10 mouse cellular contexts compared by ENCODE assay signal in the genomic region with DNA sequence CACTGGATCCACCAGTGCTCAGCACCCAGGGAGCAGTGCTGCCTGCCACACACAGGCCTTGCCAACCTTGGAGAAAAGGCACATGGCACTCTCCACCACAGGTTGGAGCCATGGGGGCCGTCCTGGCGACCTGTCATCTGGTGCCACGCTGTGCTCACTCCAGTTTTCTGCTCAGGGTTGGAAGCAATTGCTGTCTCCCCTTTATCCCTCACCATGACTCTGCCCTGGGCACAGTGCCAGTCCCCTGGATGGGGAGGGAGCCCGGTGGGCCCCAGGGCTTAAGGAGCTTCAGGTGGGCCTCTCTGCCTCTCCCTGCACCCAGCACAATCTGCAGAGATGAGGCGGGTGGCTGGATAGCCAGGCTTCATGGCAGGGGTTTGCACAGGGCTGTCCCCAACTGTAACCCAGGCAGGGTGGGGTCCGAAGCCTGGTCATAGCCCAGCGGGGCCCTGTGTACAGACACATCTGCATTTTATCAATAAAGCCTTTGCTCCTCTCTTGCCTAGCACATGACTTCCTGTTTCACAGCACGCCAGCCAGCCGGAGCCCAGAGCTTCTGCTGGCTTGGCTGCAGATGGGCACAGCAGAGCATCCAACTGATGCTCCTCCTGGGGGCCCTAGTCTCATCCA. TPM values are rescaled to one million over a fixed set of nuclear protein-coding genes. Genes with fewer than 3 reads are reported as not detected.
DNase-seq lines count a peak whose midpoint lies in the region; ATAC-seq and TF ChIP-seq lines count a peak whose summit lies in the region.
"Had no signal": no experiment of that assay in that cellular context is flagged by ENCODE, and none has a peak within 500 bp of the region (broad histone marks: within the 10 kb centered on the region; RNA-seq: fewer than 3 reads in every experiment).

No protein-coding gene starts in this region.

- no peak for DNase-seq in forebrain, embryonic 10.5 days (ENCODE audit: extremely low spot score, low spot score)
- no peak for DNase-seq in forebrain, embryonic 14.5 days (ENCODE audit: low spot score)
- DNase-seq in kidney, postnatal 0 days (ENCODE audit: low spot score) = no peak
- DNase-seq in kidney, postnatal 4 days = no peak

- 0 out of 2 replicates have a peak, but pooled peaks cover 2% of the 10 kb centered on the region for H3K27me3 ChIP-seq in forebrain, embryonic 10.5 days (ENCODE audit: poor library complexity, severe bottlenecking)
- H3K27me3 ChIP-seq in forebrain, embryonic 14.5 days (replicated peaks; ENCODE audit: control insufficient read depth, insufficient read depth, low read length) = no peaks in the 10 kb centered on the region
- H3K27me3 ChIP-seq in kidney, postnatal 0 days (ENCODE audit: insufficient read depth, low read length) = no peaks in the 10 kb centered on the region
- H3K27me3 ChIP-seq in E14TG2a.4 (ENCODE audit: insufficient read depth, low read length) = peaks cover 8% of the 10 kb centered on the region; the same call in 1 of the 2 replicates
- H3K27me3 ChIP-seq in hindbrain, embryonic 16.5 days (replicated peaks; ENCODE audit: control insufficient read depth, insufficient read depth, low read length) = no peaks in the 10 kb centered on the region
- H3K27me3 ChIP-seq: heart, embryonic 15.5 days had no signal

- 0 out of 2 replicates have a peak overlapping the region, but pooled peaks have one; percentile 58 for H3K27ac ChIP-seq in forebrain, embryonic 10.5 days
- no peak overlapping the region for H3K27ac ChIP-seq in forebrain, embryonic 14.5 days (ENCODE audit: low read depth, low read length)
- no peak overlapping the region for H3K27ac ChIP-seq in kidney, postnatal 0 days
- no peak overlapping the region for H3K27ac ChIP-seq in hindbrain, embryonic 16.5 days (ENCODE audit: low read depth, low read length)
- H3K27ac ChIP-seq: heart, embryonic 15.5 days had no signal

- WGBS in forebrain, embryonic 10.5 days = 72% methylated on average over 9 of the region's 9 CpGs
- 66% methylated on average over 9 of the region's 9 CpGs for WGBS in forebrain, embryonic 14.5 days
- WGBS in kidney, postnatal 0 days = 80% methylated on average over 9 of the region's 9 CpGs
- WGBS in hindbrain, embryonic 16.5 days = 60% methylated on average over 9 of the region's 9 CpGs

- peaks cover 23% of the 10 kb centered on the region for H3K4me1 ChIP-seq in forebrain, embryonic 10.5 days
- H3K4me1 ChIP-seq in forebrain, embryonic 14.5 days (ENCODE audit: control insufficient read depth, insufficient read depth, low read length) = no peaks in the 10 kb centered on the region
- H3K4me1 ChIP-seq in kidney, postnatal 0 days (replicated peaks; ENCODE audit: insufficient read depth, low read length) = no peaks in the 10 kb centered on the region
- peaks cover 31% of the 10 kb centered on the region for H3K4me1 ChIP-seq in E14TG2a.4 (replicated peaks; ENCODE audit: low read depth, low read length)
- peaks cover 5% of the 10 kb centered on the region for H3K4me1 ChIP-seq in hindbrain, embryonic 16.5 days (ENCODE audit: control insufficient read depth, insufficient read depth, low read depth, low read length)

- no peak for ATAC-seq in forebrain, embryonic 14.5 days
- ATAC-seq in kidney, postnatal 0 days (replicated peaks; ENCODE audit: low FRiP score, low read depth) = 0 out of 2 replicates have a peak, but pooled peaks have one; percentile 12
- no peak for ATAC-seq in hindbrain, embryonic 16.5 days
- ATAC-seq in megakaryocyte progenitor cell, adult 5-6 weeks (replicated peaks; ENCODE audit: poor library complexity) = no peak
- ATAC-seq in erythroid progenitor cell, adult 5-6 weeks (replicated peaks; ENCODE audit: low FRiP score, poor library complexity, severe bottlenecking) = no peak

- no peak overlapping the region for H3K9ac ChIP-seq in forebrain, embryonic 14.5 days (ENCODE audit: low read length)
- no peak overlapping the region for H3K9ac ChIP-seq in kidney, postnatal 0 days (ENCODE audit: low read depth, low read length)
- peak overlapping the region; percentile 22; the same call in 1 of the 2 replicates for H3K9ac ChIP-seq in hindbrain, embryonic 16.5 days (ENCODE audit: low read depth, low read length)
- H3K9ac ChIP-seq: heart, embryonic 15.5 days had no signal

- no peak overlapping the region for H3K4me2 ChIP-seq in forebrain, embryonic 14.5 days (ENCODE audit: low read length)
- H3K4me2 ChIP-seq in kidney, postnatal 0 days (ENCODE audit: low read length) = no peak overlapping the region
- H3K4me2 ChIP-seq in hindbrain, embryonic 16.5 days (ENCODE audit: low read length) = no peak overlapping the region
- H3K4me2 ChIP-seq: heart, embryonic 15.5 days had no signal

- 0 out of 2 replicates have a peak, but pooled peaks cover 5% of the 10 kb centered on the region for H3K36me3 ChIP-seq in forebrain, embryonic 10.5 days (replicated peaks)
- no peaks in the 10 kb centered on the region for H3K36me3 ChIP-seq in forebrain, embryonic 14.5 days (ENCODE audit: control insufficient read depth, insufficient read depth, low read length)
- H3K36me3 ChIP-seq in kidney, postnatal 0 days (ENCODE audit: insufficient read depth, low read length) = peaks cover 23% of the 10 kb centered on the region
- H3K36me3 ChIP-seq in E14TG2a.4 (ENCODE audit: insufficient read depth, low read length) = peaks cover 18% of the 10 kb centered on the region
- no peaks in the 10 kb centered on the region for H3K36me3 ChIP-seq in hindbrain, embryonic 16.5 days (ENCODE audit: control insufficient read depth, insufficient read depth, low read length)

- no peak for TF ChIP-seq CTCF in kidney, postnatal 0 days (IDR thresholded peaks at IDR 0.05; ENCODE audit: low read depth)
- no peak for TF ChIP-seq CTCF in E14TG2a.4 (conservative IDR thresholded peaks at IDR 0.05; ENCODE audit: low read length)

- no peaks in the 10 kb centered on the region for H3K9me3 ChIP-seq in forebrain, embryonic 10.5 days
- no peaks in the 10 kb centered on the region for H3K9me3 ChIP-seq in forebrain, embryonic 14.5 days (replicated peaks; ENCODE audit: control insufficient read depth, low read length)
- H3K9me3 ChIP-seq in kidney, postnatal 0 days (replicated peaks; ENCODE audit: low read length) = no peaks in the 10 kb centered on the region
- H3K9me3 ChIP-seq in E14TG2a.4 (ENCODE audit: low read length) = no peaks in the 10 kb centered on the region
- no peaks in the 10 kb centered on the region for H3K9me3 ChIP-seq in hindbrain, embryonic 16.5 days (ENCODE audit: control insufficient read depth, low read length)
- H3K9me3 ChIP-seq: heart, embryonic 15.5 days had no signal

- H3K4me3 ChIP-seq in forebrain, embryonic 10.5 days = no peak overlapping the region
- no peak overlapping the region for H3K4me3 ChIP-seq in forebrain, embryonic 14.5 days (ENCODE audit: low read depth, low read length)
- no peak overlapping the region for H3K4me3 ChIP-seq in kidney, postnatal 0 days (replicated peaks; ENCODE audit: low read depth, low read length)
- peak overlapping the region; percentile 65 for H3K4me3 ChIP-seq in E14TG2a.4 (replicated peaks; ENCODE audit: low read length)
- no peak overlapping the region for H3K4me3 ChIP-seq in hindbrain, embryonic 16.5 days (ENCODE audit: low read length)
- H3K4me3 ChIP-seq: heart, embryonic 15.5 days; myocyte had no signal

RNA-seq across cellular contexts. Expression of a gene that starts 1.5 kb away (rescaled TPM):
- 0.42 TPM in 1 of 2 replicates, not detected in the other for polyA plus RNA-seq in forebrain, embryonic 10.5 days (2016; fragmentation: Nextera tagmentation; extraction: Ambion mirVana)
- polyA plus RNA-seq in forebrain, embryonic 14.5 days (2014; fragmentation: Nextera tagmentation; extraction: Ambion mirVana) = 0.47 TPM in 2 replicates
- 0.11 and 0.13 TPM in 2 replicates for polyA plus RNA-seq in kidney, postnatal 0 days (2015; fragmentation: Nextera tagmentation; extraction: Ambion mirVana)
- 1.1 and 1.5 TPM in 2 replicates for polyA plus RNA-seq in hindbrain, embryonic 16.5 days (2015; fragmentation: Nextera tagmentation; extraction: Ambion mirVana)
- total RNA-seq in megakaryocyte progenitor cell, adult 5-6 weeks (2015) = not detected in 2 replicates
- not detected in 2 replicates for total RNA-seq in megakaryocyte progenitor cell, adult 5-6 weeks (2017)
- not detected in 2 replicates for total RNA-seq in erythroid progenitor cell, adult 5-6 weeks (2015; ENCODE audit: low replicate concordance)
- not detected in 2 replicates for total RNA-seq in erythroid progenitor cell, adult 5-6 weeks (2017; ENCODE audit: low replicate concordance)
- polyA plus RNA-seq: heart, embryonic 15.5 days had no signal

RNA-seq across cellular contexts. Expression of a gene that starts 11.1 kb away (rescaled TPM):
- polyA plus RNA-seq in forebrain, embryonic 10.5 days (2016; fragmentation: Nextera tagmentation; extraction: Ambion mirVana) = 0.95 and 1.3 TPM in 2 replicates
- 0.76 and 0.90 TPM in 2 replicates for polyA plus RNA-seq in forebrain, embryonic 14.5 days (2014; fragmentation: Nextera tagmentation; extraction: Ambion mirVana)
- polyA plus RNA-seq in kidney, postnatal 0 days (2015; fragmentation: Nextera tagmentation; extraction: Ambion mirVana) = 97.6 and 110 TPM in 2 replicates
- polyA plus RNA-seq in hindbrain, embryonic 16.5 days (2015; fragmentation: Nextera tagmentation; extraction: Ambion mirVana) = 2.0 and 2.4 TPM in 2 replicates
- 0.20 TPM in 1 of 2 replicates, not detected in the other for total RNA-seq in megakaryocyte progenitor cell, adult 5-6 weeks (2015)
- total RNA-seq in megakaryocyte progenitor cell, adult 5-6 weeks (2017) = 0.24 and 0.33 TPM in 2 replicates
- total RNA-seq in erythroid progenitor cell, adult 5-6 weeks (2015; ENCODE audit: low replicate concordance) = not detected in 2 replicates
- not detected in 2 replicates for total RNA-seq in erythroid progenitor cell, adult 5-6 weeks (2017; ENCODE audit: low replicate concordance)

RNA-seq across cellular contexts. Expression of a gene that starts 17.8 kb away (rescaled TPM):
- not detected in 2 replicates for polyA plus RNA-seq in forebrain, embryonic 10.5 days (2016; fragmentation: Nextera tagmentation; extraction: Ambion mirVana)
- polyA plus RNA-seq in forebrain, embryonic 14.5 days (2014; fragmentation: Nextera tagmentation; extraction: Ambion mirVana) = not detected in 2 replicates
- polyA plus RNA-seq in kidney, postnatal 0 days (2015; fragmentation: Nextera tagmentation; extraction: Ambion mirVana) = 0.34 and 0.38 TPM in 2 replicates
- not detected in 2 replicates for polyA plus RNA-seq in hindbrain, embryonic 16.5 days (2015; fragmentation: Nextera tagmentation; extraction: Ambion mirVana)
- not detected in 2 replicates for total RNA-seq in megakaryocyte progenitor cell, adult 5-6 weeks (2015)
- total RNA-seq in megakaryocyte progenitor cell, adult 5-6 weeks (2017) = not detected in 2 replicates
- not detected in 2 replicates for total RNA-seq in erythroid progenitor cell, adult 5-6 weeks (2015; ENCODE audit: low replicate concordance)
- total RNA-seq in erythroid progenitor cell, adult 5-6 weeks (2017; ENCODE audit: low replicate concordance) = not detected in 2 replicates
- polyA plus RNA-seq: heart, embryonic 15.5 days had no signal

RNA-seq across cellular contexts. Expression of a gene that starts 51.9 kb away (rescaled TPM):
- 43.1 and 43.4 TPM in 2 replicates for polyA plus RNA-seq in forebrain, embryonic 10.5 days (2016; fragmentation: Nextera tagmentation; extraction: Ambion mirVana)
- 166 TPM in 2 replicates for polyA plus RNA-seq in forebrain, embryonic 14.5 days (2014; fragmentation: Nextera tagmentation; extraction: Ambion mirVana)
- polyA plus RNA-seq in kidney, postnatal 0 days (2015; fragmentation: Nextera tagmentation; extraction: Ambion mirVana) = 22.2 and 24.6 TPM in 2 replicates
- polyA plus RNA-seq in hindbrain, embryonic 16.5 days (2015; fragmentation: Nextera tagmentation; extraction: Ambion mirVana) = 137 and 139 TPM in 2 replicates
- 0.67 and 1.4 TPM in 2 replicates for total RNA-seq in megakaryocyte progenitor cell, adult 5-6 weeks (2015)
- total RNA-seq in megakaryocyte progenitor cell, adult 5-6 weeks (2017) = 0.30 and 0.54 TPM in 2 replicates
- not detected in 2 replicates for total RNA-seq in erythroid progenitor cell, adult 5-6 weeks (2015; ENCODE audit: low replicate concordance)
- not detected in 2 replicates for total RNA-seq in erythroid progenitor cell, adult 5-6 weeks (2017; ENCODE audit: low replicate concordance)

RNA-seq across cellular contexts. Expression of a gene that starts 52.7 kb away (rescaled TPM):
- 9.2 and 9.6 TPM in 2 replicates for polyA plus RNA-seq in forebrain, embryonic 10.5 days (2016; fragmentation: Nextera tagmentation; extraction: Ambion mirVana)
- 5.4 and 6.7 TPM in 2 replicates for polyA plus RNA-seq in forebrain, embryonic 14.5 days (2014; fragmentation: Nextera tagmentation; extraction: Ambion mirVana)
- 31.8 and 36.6 TPM in 2 replicates for polyA plus RNA-seq in kidney, postnatal 0 days (2015; fragmentation: Nextera tagmentation; extraction: Ambion mirVana)
- 13.4 and 15.2 TPM in 2 replicates for polyA plus RNA-seq in hindbrain, embryonic 16.5 days (2015; fragmentation: Nextera tagmentation; extraction: Ambion mirVana)
- 11.2 and 13.4 TPM in 2 replicates for total RNA-seq in megakaryocyte progenitor cell, adult 5-6 weeks (2015)
- total RNA-seq in megakaryocyte progenitor cell, adult 5-6 weeks (2017) = 11.9 and 12.3 TPM in 2 replicates
- total RNA-seq in erythroid progenitor cell, adult 5-6 weeks (2015; ENCODE audit: low replicate concordance) = 4.3 TPM in 1 of 2 replicates, not detected in the other
- total RNA-seq in erythroid progenitor cell, adult 5-6 weeks (2017; ENCODE audit: low replicate concordance) = 8.2 TPM in 1 of 2 replicates, not detected in the other

Comparison
In these comparisons a context has a peak if more than half of its experiments do, and no peak if none do; other contexts are left out.
1. RNA of a gene that starts 11.1 kb away (polyA plus RNA-seq): 97.6 to 110 TPM in kidney, postnatal 0 days; 2.0 to 2.4 TPM in hindbrain, embryonic 16.5 days, 0.95 to 1.3 TPM in forebrain, embryonic 10.5 days and 0.76 to 0.90 TPM in forebrain, embryonic 14.5 days; every median in the first group is over 10 times any median in the second.